Mouse (Mus musculus) lung, adult 2 months (tissue): ENCODE measurements around the gene Gbp5. TPM values are rescaled to one million over a fixed set of nuclear protein-coding genes. Genes with fewer than 3 reads are reported as not detected.
A peak's percentile ranks its signal among the peaks of the same experiment; 100 is the strongest.

Experiments used
- DNase-seq: peaks from one replicate; pipeline ENCODE4 v3.0.0; 2022
- H3K4me1 ChIP-seq: fragments of 200-500 bp; 2 replicates; pipeline ENCODE4 v1.6.1; 2011; ENCODE audit warnings: low read length; ENCODE audit not compliant: control insufficient read depth, insufficient read depth
- H3K4me3 ChIP-seq: fragments of 200-500 bp; replicated peaks from 2 replicates; pipeline ENCODE3; 2011; ENCODE audit warnings: low read depth, mild to moderate bottlenecking, control low read depth, low read length; ENCODE audit errors: extremely low read depth
- CTCF ChIP-seq: fragments of 200-500 bp; IDR thresholded peaks from 2 replicates; pipeline ENCODE4 v1.5.1; 2011; ENCODE audit warnings: mild to moderate bottlenecking, low read length, control low read depth; ENCODE audit not compliant: insufficient read depth
- POLR2A ChIP-seq: fragments of 200-500 bp; IDR thresholded peaks from 2 replicates; pipeline ENCODE4 v1.6.1; 2011; ENCODE audit warnings: low read depth, mild to moderate bottlenecking, control low read depth, low read length, borderline replicate concordance; ENCODE audit errors: extremely low read depth
- WGBS: fragments of 180-500 bp; shearing (Covaris S2); methylation state at CpG from one replicate; pipeline ENCODE4 v1.1.7; 2018; 5-methylcytosine and 5-hydroxymethylcytosine counted together
- polyA plus RNA-seq: library from polyadenylated mRNA; depleted of rRNA; stranded (reverse); fragments of >200 nt; gene quantifications from 2 replicates; pipeline ENCODE4 v1.2.3, GENCODE M21; 2012

Gbp5 gene
- polyA plus RNA-seq, 1 experiment, result 2.6 TPM

DNA sequence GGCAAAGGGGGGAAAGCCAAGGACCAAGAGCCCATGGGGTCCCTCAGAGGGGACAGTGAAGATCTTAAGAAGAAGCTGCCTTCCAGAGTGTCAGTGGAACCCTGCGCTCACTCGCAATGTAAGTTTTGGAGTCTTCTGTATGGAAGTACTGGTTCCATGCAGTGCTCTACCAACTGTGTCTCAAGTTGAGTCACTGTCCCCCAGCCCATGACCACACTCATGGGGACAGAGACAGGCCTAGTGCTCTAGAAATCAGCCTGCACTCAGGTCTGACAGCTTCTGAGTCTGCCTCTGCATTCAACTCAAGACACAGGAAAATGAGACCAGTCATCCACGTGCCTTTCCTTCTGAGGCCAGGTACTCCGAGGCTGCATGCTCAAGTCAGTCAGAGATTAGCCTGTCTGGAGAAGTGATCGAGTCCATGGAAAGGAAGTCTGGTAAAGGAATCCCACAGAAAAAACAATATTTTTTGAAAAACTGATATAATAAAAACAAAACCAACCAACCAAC, 1.4 kb downstream of the Gbp5 start:
- H3K4me1 ChIP-seq, result peaks cover 11% of the 10 kb centered on the region
- DNase-seq, result no peak
- WGBS, result 97% methylated on average over 5 of the region's 5 CpGs
- TF ChIP-seq POLR2A (no peak), CTCF (no peak)
- H3K4me3 ChIP-seq, result no peak overlapping the region

GRCm38 (mm10) chr3:142496113-142497101, 2.6 kb downstream of the Gbp5 start:
- 13% methylated on average over 14 of the region's 14 CpGs for whole genome bisulfite sequencing
- peak overlapping the region; percentile 62 for H3K4me3 ChIP-seq
- peaks cover 11% of the 10 kb centered on the region for H3K4me1 ChIP-seq
- TF ChIP-seq POLR2A (no peak), CTCF (no peak)
- peak; percentile 41 for DNase-seq

DNA sequence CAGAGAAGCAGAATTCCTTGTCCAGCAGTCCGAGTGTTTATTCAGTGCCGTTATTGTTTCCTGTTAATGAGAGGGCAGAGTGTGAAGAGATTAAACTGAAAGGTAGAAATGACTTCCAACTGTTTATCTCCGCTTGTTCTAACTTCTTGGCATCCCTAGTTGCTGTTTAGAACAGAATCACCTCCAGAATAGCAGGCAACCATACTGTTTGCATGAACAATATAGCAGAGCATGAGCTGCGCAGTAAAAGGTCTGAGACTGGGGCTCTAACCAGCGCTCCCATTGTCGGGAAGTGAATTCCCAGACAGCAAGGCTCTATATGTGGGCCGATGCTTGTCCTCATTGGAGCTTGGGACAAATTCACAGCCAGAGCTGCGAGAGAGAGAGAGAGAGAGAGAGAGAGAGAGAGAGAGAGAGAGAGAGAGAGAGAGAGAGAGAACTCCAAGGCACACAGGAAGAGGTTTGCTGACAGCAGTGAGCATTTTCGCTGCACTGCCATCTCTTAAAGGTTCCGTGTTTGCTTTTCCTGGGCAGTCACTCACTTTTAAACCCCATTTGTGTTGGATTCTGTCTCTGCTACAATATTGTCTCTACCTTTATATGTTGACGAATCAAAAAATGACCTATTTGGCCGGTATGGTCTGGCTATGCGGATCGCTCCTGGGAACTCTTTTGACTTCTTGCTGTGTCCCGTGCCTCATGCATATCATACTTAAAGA, 3.5 kb downstream of the Gbp5 start:
- Histone ChIP-seq H3K4me1 (peaks cover 11% of the 10 kb centered on the region), H3K4me3 (peak overlapping the region; percentile 62)
- WGBS, result 27% methylated on average over 15 of the region's 15 CpGs
- TF ChIP-seq POLR2A, result no peak
- no peak for TF ChIP-seq CTCF
- no peak for DNase-seq

GRCm38 (mm10) chr3:142498941-142499340, 5.2 kb downstream of the Gbp5 start:
- WGBS, result 41% methylated on average over 5 of the region's 5 CpGs
- peaks cover 11% of the 10 kb centered on the region for H3K4me1 ChIP-seq
- no peak for DNase-seq
- TF ChIP-seq CTCF (no peak), POLR2A (no peak)
- H3K4me3 ChIP-seq, result no peak overlapping the region

DNA sequence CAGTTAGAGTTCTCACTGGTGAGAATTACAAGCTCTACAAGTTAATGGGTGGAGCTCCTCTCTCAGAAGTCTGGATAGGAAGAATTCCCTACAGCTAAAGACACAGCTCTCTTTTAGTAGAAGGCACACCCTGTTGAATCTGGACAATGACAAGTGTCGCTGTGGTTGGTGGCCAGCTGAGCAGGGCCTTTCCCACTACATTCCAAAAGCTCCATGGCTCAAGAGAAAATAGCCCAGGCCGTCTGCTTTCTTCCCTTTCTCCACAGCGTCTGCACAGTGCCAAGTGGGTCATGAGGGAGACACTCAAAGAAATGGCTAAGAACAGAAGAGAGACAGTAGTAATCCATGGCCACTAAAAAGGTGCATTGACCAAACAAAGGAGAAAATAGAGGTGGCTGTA, 34.3 kb downstream of the Gbp5 start:
- H3K4me1 ChIP-seq, result peaks cover 9% of the 10 kb centered on the region
- no peak for DNase-seq
- TF ChIP-seq POLR2A (no peak), CTCF (no peak)
- WGBS, result 55% methylated on average over 3 of the region's 3 CpGs
- H3K4me3 ChIP-seq, result no peak overlapping the region

- 26% methylated on average over 2 of the region's 2 CpGs for WGBS
- Histone ChIP-seq H3K4me3 (peak overlapping the region; percentile 86), H3K4me1 (peaks cover 9% of the 10 kb centered on the region)
- no peak for DNase-seq
- TF ChIP-seq CTCF (no peak), POLR2A (no peak)
These were observed 35.8 kb downstream of the Gbp5 start for GRCm38 (mm10) chr3:142529597-142529996.

DNA sequence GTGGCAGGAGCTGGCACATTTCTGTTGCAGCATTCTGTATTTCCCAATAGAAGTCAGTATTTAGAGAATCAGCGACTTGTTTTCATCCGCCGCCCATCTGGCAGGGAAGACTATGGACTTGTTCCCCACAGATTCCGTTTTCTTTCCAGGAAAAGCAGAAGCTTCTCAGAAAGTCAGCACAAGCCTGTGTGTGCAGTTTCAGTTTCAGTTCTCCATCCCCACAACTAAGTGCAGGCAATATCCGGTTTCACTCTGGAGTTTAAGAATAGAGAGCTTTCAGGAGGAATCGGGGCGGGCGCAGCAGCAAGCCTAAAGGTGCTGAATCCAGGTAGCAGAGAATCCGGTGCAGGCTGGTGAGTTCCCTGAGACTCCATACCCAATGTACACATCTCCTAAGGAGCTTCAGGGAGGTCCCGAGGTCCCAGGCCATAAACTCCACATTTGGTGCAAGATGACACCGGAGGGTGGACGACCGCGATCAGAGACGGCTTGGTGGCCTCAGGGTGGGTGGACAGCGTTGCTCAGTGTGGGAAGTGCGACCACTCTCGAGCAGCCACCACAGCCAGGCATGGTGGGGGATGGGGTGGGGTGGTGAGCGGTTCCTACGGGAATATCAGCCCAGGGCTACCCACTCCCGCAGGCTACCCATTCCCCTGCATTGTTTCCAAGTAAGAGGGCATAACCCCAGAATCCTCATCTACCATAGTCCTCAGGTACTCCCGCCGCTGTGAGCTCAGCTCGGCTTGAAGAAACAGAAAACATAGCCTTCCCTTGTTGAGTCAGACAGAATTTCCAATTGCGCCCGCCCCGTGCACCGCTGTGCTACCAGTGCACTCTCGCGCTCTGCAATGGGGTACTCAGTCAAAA, 36.5 kb downstream of the Gbp5 start, which contains the start of gene Gbp7:
TSS of gene Gbp7 (plus strand) at position 256 of the 867 bp plus-strand sequence.
- H3K4me3 ChIP-seq, result peak within 1 kb of the TSS; percentile 86
- peaks cover 9% of the 10 kb centered on the region for H3K4me1 ChIP-seq
- peak; percentile 54 for DNase-seq
- peak; percentile 10; the same call in 1 of the 2 replicates for TF ChIP-seq POLR2A
- no peak for TF ChIP-seq CTCF
- WGBS, result under 1% methylated on average over 30 of the region's 30 CpGs

- DNase-seq, result no peak
- Histone ChIP-seq H3K4me1 (peaks cover 9% of the 10 kb centered on the region), H3K4me3 (no peak overlapping the region)
- 85% methylated on average over 3 of the region's 3 CpGs for WGBS
- TF ChIP-seq CTCF, result no peak
- TF ChIP-seq POLR2A, result no peak
These were observed 37.8 kb downstream of the Gbp5 start for GRCm38 (mm10) chr3:142531595-142531994.

DNA sequence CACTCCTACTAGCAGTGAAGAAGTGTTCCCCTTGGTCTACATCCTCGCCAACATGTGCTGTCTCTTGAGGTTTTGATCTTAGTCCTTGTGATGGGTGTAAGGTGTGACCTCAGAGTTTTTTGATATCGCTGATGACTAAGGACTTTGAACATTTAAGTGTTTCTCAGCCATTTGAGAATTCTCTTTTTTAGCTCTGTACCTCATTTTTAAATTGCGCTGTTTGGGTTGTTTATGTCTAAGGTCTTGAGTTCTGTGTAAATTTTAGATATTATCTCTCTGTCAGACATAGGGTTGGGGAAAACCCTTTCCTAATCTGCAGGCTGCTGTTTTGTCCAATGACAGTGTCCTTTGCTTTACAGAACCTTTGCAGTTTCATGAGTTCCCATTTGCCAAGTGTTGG, 39.4 kb downstream of the Gbp5 start:
- no peak overlapping the region for H3K4me3 ChIP-seq
- TF ChIP-seq CTCF, result no peak
- no peak for TF ChIP-seq POLR2A
- 89% methylated on average over 3 of the region's 3 CpGs for WGBS
- DNase-seq, result no peak
- peaks cover 2% of the 10 kb centered on the region for H3K4me1 ChIP-seq
